Mouse (Mus musculus) stomach, postnatal 0 days (tissue): ENCODE measurements around the gene Sh2d2a.

ENCODE experiments used
- CTCF ChIP-seq: IDR thresholded peaks from 2 replicates; pipeline ENCODE4 v1.5.1; 2016; ENCODE audit warnings: antibody characterized with exemption, low read depth, mild to moderate bottlenecking, moderate library complexity
- EP300 ChIP-seq: optimal IDR thresholded peaks from 2 replicates; pipeline ENCODE3; 2016; ENCODE audit warnings: antibody characterized with exemption

- TF ChIP-seq CTCF (no peak), EP300 (no peak)
Measured at GRCm38 (mm10) chr3:87844981-87845380, 1.6 kb upstream of the Sh2d2a start.
